Mouse (Mus musculus): Measurements from ENCODE around the gene Crybb1. TPM values are rescaled to one million over a fixed set of nuclear protein-coding genes. Genes with fewer than 3 reads are reported as not detected.

The Crybb1 gene
- 2.0 and 2.3 TPM in 2 replicates for polyA plus RNA-seq (2016; fragmentation: Nextera tagmentation; extraction: Ambion mirVana)

GRCm38 (mm10) chr5:112255426-112255825 is at the start of gene Crybb1:
Gene Crybb1, plus strand, starts transcription at chr5:112255815.
- H3K9me3 ChIP-seq (replicated peaks) = no peaks in the 10 kb centered on the region
- peaks cover 4% of the 10 kb centered on the region; the same call in 1 of the 2 replicates for H3K4me1 ChIP-seq
- H3K36me3 ChIP-seq = no peaks in the 10 kb centered on the region
- H3K27ac ChIP-seq = no peak within 1 kb of the TSS
- H3K4me2 ChIP-seq (replicated peaks) = no peak within 1 kb of the TSS
- ATAC-seq (ENCODE audit: low FRiP score) = no peak
- no peak within 1 kb of the TSS for H3K9ac ChIP-seq
- H3K4me3 ChIP-seq = no peak within 1 kb of the TSS
- no peaks in the 10 kb centered on the region; the same call in 1 of the 2 replicates for H3K27me3 ChIP-seq
- 60% methylated on average over 3 of the region's 3 CpGs for WGBS

- H3K27ac ChIP-seq = 0 out of 2 replicates have a peak overlapping the region, but pooled peaks have one; percentile 17
- no peaks in the 10 kb centered on the region for H3K9me3 ChIP-seq (replicated peaks)
- H3K4me2 ChIP-seq (replicated peaks) = peak overlapping the region; percentile 24; the same call in 1 of the 2 replicates
- no peaks in the 10 kb centered on the region for H3K36me3 ChIP-seq
- peaks cover 9% of the 10 kb centered on the region for H3K4me1 ChIP-seq
- 0 out of 2 replicates have a peak overlapping the region, but pooled peaks have one; percentile 24 for H3K9ac ChIP-seq
- 27% methylated on average over 16 of the region's 16 CpGs for WGBS
- no peak overlapping the region for H3K4me3 ChIP-seq
- ATAC-seq (ENCODE audit: low FRiP score) = no peak
- H3K27me3 ChIP-seq = no peaks in the 10 kb centered on the region
These were observed 48.9 kb upstream of the Crybb1 start for GRCm38 (mm10) chr5:112206543-112207255.

DNA sequence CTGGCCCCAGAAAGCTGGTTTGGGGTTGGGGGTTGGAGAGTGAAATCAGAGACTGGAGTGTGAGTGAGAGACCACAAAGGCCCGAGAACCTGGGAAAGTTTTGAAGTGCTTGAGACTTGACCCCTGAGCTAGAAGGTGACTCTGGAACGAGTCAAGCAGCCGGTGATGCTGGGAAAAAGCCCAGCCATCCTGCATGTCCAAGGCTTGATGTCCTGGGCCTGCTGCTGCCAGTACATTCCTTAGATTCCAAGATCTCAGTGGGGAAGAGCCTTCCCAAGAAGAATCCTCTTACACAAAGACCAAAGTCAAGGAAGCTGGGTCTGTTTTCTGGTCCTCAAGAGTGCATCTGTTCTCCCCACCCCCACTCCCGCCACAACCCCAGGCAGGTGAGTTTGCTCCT is 47.3 kb upstream of the Crybb1 start:
- ATAC-seq (ENCODE audit: low FRiP score) = no peak
- 45% methylated on average over 4 of the region's 4 CpGs for WGBS
- Histone ChIP-seq H3K4me2 (replicated peaks) (no peak overlapping the region), H3K4me3 (no peak overlapping the region), H3K9me3 (replicated peaks) (no peaks in the 10 kb centered on the region), H3K27me3 (no peaks in the 10 kb centered on the region), H3K9ac (no peak overlapping the region), H3K27ac (no peak overlapping the region), H3K4me1 (peaks cover 13% of the 10 kb centered on the region), H3K36me3 (no peaks in the 10 kb centered on the region)

DNA sequence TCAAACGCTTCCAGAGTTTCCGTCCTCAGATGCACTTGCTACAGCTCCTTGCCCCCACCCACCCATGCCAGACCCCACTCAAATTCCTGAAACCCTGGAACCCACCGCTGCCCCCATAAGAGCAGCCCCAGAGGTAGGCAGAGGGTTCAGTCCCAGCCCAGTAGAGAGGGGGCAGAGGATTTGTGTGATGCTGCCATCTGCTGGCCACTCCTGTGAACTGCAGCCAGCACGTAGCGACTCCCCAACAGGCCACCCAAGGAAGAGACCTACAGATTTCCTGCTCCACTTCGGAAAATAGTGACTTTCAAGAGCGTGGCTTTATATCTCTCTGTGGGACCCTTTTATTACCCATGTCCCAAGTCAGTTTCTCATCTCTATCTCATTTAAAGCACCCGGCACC is 45.5 kb upstream of the Crybb1 start:
- ATAC-seq (ENCODE audit: low FRiP score) = no peak

GRCm38 (mm10) chr5:112211911-112212310 is 43.7 kb upstream of the Crybb1 start:
- H3K4me1 ChIP-seq = peaks cover 39% of the 10 kb centered on the region
- no peak overlapping the region for H3K27ac ChIP-seq
- WGBS = 82% methylated on average over 7 of the region's 7 CpGs
- no peak overlapping the region for H3K9ac ChIP-seq
- H3K4me2 ChIP-seq (replicated peaks) = no peak overlapping the region
- ATAC-seq (ENCODE audit: low FRiP score) = no peak
- H3K36me3 ChIP-seq = no peaks in the 10 kb centered on the region
- H3K9me3 ChIP-seq (replicated peaks) = no peaks in the 10 kb centered on the region
- H3K27me3 ChIP-seq = no peaks in the 10 kb centered on the region
- H3K4me3 ChIP-seq = no peak overlapping the region

More for the DNA sequence above, 45.5 kb upstream of the Crybb1 start:
- H3K4me2 ChIP-seq (replicated peaks) = no peak overlapping the region
- no peaks in the 10 kb centered on the region for H3K9me3 ChIP-seq (replicated peaks)
- no peak overlapping the region for H3K27ac ChIP-seq
- no peak overlapping the region for H3K9ac ChIP-seq
- H3K4me1 ChIP-seq = peaks cover 30% of the 10 kb centered on the region
- no peaks in the 10 kb centered on the region for H3K36me3 ChIP-seq
- 25% methylated on average over 8 of the region's 8 CpGs for WGBS
- H3K27me3 ChIP-seq = no peaks in the 10 kb centered on the region
- no peak overlapping the region for H3K4me3 ChIP-seq

GRCm38 (mm10) chr5:112212711-112213264 is 42.8 kb upstream of the Crybb1 start:
- Histone ChIP-seq H3K4me3 (no peak overlapping the region), H3K4me1 (peaks cover 47% of the 10 kb centered on the region), H3K4me2 (replicated peaks) (no peak overlapping the region), H3K27me3 (no peaks in the 10 kb centered on the region), H3K27ac (peak overlapping the region; percentile 88), H3K9me3 (replicated peaks) (no peaks in the 10 kb centered on the region), H3K9ac (no peak overlapping the region), H3K36me3 (no peaks in the 10 kb centered on the region)
- 0 out of 2 replicates have a peak, but pooled peaks have one; percentile 0 for ATAC-seq (ENCODE audit: low FRiP score)
- 54% methylated on average over 6 of the region's 6 CpGs for WGBS

- WGBS = 29% methylated on average over 19 of the region's 19 CpGs
- H3K27ac ChIP-seq = peak overlapping the region; percentile 88
- 0 out of 2 replicates have a peak overlapping the region, but pooled peaks have one; percentile 11 for H3K4me2 ChIP-seq (replicated peaks)
- peak; percentile 57 for ATAC-seq (ENCODE audit: low FRiP score)
- no peaks in the 10 kb centered on the region for H3K27me3 ChIP-seq
- peaks cover 3% of the 10 kb centered on the region for H3K36me3 ChIP-seq
- no peaks in the 10 kb centered on the region for H3K9me3 ChIP-seq (replicated peaks)
- H3K4me1 ChIP-seq = peaks cover 54% of the 10 kb centered on the region
- 0 out of 2 replicates have a peak overlapping the region, but pooled peaks have one; percentile 36 for H3K9ac ChIP-seq
- H3K4me3 ChIP-seq = no peak overlapping the region
These were observed 42.0 kb upstream of the Crybb1 start for GRCm38 (mm10) chr5:112213331-112214240.

- peaks cover 11% of the 10 kb centered on the region for H3K36me3 ChIP-seq
- ATAC-seq (ENCODE audit: low FRiP score) = peak; percentile 42
- no peak overlapping the region for H3K4me3 ChIP-seq
- H3K9ac ChIP-seq = 0 out of 2 replicates have a peak overlapping the region, but pooled peaks have one; percentile 36
- 2% methylated on average over 10 of the region's 10 CpGs for WGBS
- peak overlapping the region; percentile 88 for H3K27ac ChIP-seq
- peak overlapping the region; percentile 11; the same call in 1 of the 2 replicates for H3K4me2 ChIP-seq (replicated peaks)
- H3K27me3 ChIP-seq = no peaks in the 10 kb centered on the region
- peaks cover 63% of the 10 kb centered on the region for H3K4me1 ChIP-seq
- no peaks in the 10 kb centered on the region for H3K9me3 ChIP-seq (replicated peaks)
These were observed 41.2 kb upstream of the Crybb1 start for GRCm38 (mm10) chr5:112214419-112214818.

- peak overlapping the region; percentile 88 for H3K27ac ChIP-seq
- peak overlapping the region; percentile 27; the same call in 1 of the 2 replicates for H3K4me2 ChIP-seq (replicated peaks)
- H3K9ac ChIP-seq = peak overlapping the region; percentile 43
- 12% methylated on average over 12 of the region's 12 CpGs for WGBS
- H3K4me3 ChIP-seq = no peak overlapping the region
- no peaks in the 10 kb centered on the region for H3K9me3 ChIP-seq (replicated peaks)
- peaks cover 20% of the 10 kb centered on the region for H3K36me3 ChIP-seq
- no peaks in the 10 kb centered on the region for H3K27me3 ChIP-seq
- H3K4me1 ChIP-seq = peaks cover 72% of the 10 kb centered on the region
- peak; percentile 2; the same call in 1 of the 2 replicates for ATAC-seq (ENCODE audit: low FRiP score)
These were observed 40.3 kb upstream of the Crybb1 start for GRCm38 (mm10) chr5:112215291-112215751.

GRCm38 (mm10) chr5:112215801-112216251 is 39.8 kb upstream of the Crybb1 start:
- H3K27me3 ChIP-seq = no peaks in the 10 kb centered on the region
- H3K4me1 ChIP-seq = peaks cover 77% of the 10 kb centered on the region
- WGBS = 25% methylated on average over 9 of the region's 9 CpGs
- H3K36me3 ChIP-seq = peaks cover 25% of the 10 kb centered on the region
- peak overlapping the region; percentile 43 for H3K9ac ChIP-seq
- H3K27ac ChIP-seq = peak overlapping the region; percentile 88
- H3K9me3 ChIP-seq (replicated peaks) = no peaks in the 10 kb centered on the region
- no peak overlapping the region for H3K4me3 ChIP-seq
- peak; percentile 17; the same call in 1 of the 2 replicates for ATAC-seq (ENCODE audit: low FRiP score)
- peak overlapping the region; percentile 27 for H3K4me2 ChIP-seq (replicated peaks)

- Histone ChIP-seq H3K27ac (peak overlapping the region; percentile 88), H3K9me3 (replicated peaks) (no peaks in the 10 kb centered on the region), H3K9ac (peak overlapping the region; percentile 43), H3K36me3 (peaks cover 30% of the 10 kb centered on the region), H3K27me3 (no peaks in the 10 kb centered on the region), H3K4me3 (no peak overlapping the region), H3K4me2 (replicated peaks) (no peak overlapping the region), H3K4me1 (peaks cover 82% of the 10 kb centered on the region)
- ATAC-seq (ENCODE audit: low FRiP score) = no peak
- WGBS = 67% methylated on average over 7 of the region's 7 CpGs
These were observed 39.3 kb upstream of the Crybb1 start for GRCm38 (mm10) chr5:112216335-112216734.

Data from hindbrain, embryonic 12.5 days (tissue).